Mouse (Mus musculus) spleen, adult 2 months (tissue): ENCODE data around the gene Dpp6. TPM values are rescaled to one million over a fixed set of nuclear protein-coding genes. Genes with fewer than 3 reads are reported as not detected.

Experiments
- DNase-seq, 2 experiments: peaks; one replicate each; pipeline versions ENCODE4 v3.0.0 to v3.0.0-alpha.2; 2012 to 2021; ENCODE audit warnings: low spot score in 2 of 2, low read depth in 1 of 2
- H3K27ac ChIP-seq: fragments of 200-500 bp; 2 replicates; pipeline ENCODE4 v1.5.1; 2012; ENCODE audit warnings: low read length, inconsistent platforms; ENCODE audit not compliant: insufficient read depth
- H3K27me3 ChIP-seq: fragments of 200-500 bp; 2 replicates; pipeline ENCODE4 v1.6.1; 2012; ENCODE audit warnings: mild to moderate bottlenecking, moderate library complexity, low read length, inconsistent platforms; ENCODE audit not compliant: control insufficient read depth, insufficient read depth
- H3K36me3 ChIP-seq: fragments of 200-500 bp; 2 replicates; pipeline ENCODE4 v1.6.1; 2012; ENCODE audit warnings: mild to moderate bottlenecking, low read length, inconsistent platforms; ENCODE audit not compliant: control insufficient read depth, insufficient read depth
- H3K4me1 ChIP-seq: fragments of 200-500 bp; 2 replicates; pipeline ENCODE4 v1.6.1; 2011; ENCODE audit warnings: inconsistent platforms; ENCODE audit not compliant: control insufficient read depth, insufficient read depth, insufficient read length
- H3K4me3 ChIP-seq: fragments of 200-500 bp; 2 replicates; pipeline ENCODE4 v1.5.1; 2011; ENCODE audit warnings: mild to moderate bottlenecking, inconsistent platforms; ENCODE audit not compliant: insufficient read depth, insufficient read length; ENCODE audit errors: extremely low read depth
- CTCF ChIP-seq: fragments of 200-500 bp; IDR thresholded peaks from 2 replicates; pipeline ENCODE4 v1.5.1; 2011; ENCODE audit warnings: mild to moderate bottlenecking, inconsistent platforms; ENCODE audit not compliant: insufficient read depth, insufficient read length, insufficient replicate concordance; ENCODE audit errors: extremely low read depth
- POLR2A ChIP-seq: fragments of 200-500 bp; IDR thresholded peaks from 2 replicates; pipeline ENCODE4 v1.6.1; 2011; ENCODE audit warnings: low read depth, low read length, inconsistent platforms
- WGBS: fragments of 180-500 bp; shearing (Covaris S2); methylation state at CpG from one replicate; pipeline ENCODE4 v1.1.7; 2018; 5-methylcytosine and 5-hydroxymethylcytosine counted together
- polyA plus RNA-seq: library from polyadenylated mRNA; depleted of rRNA; stranded (reverse); fragments of >200 nt; gene quantifications from 2 replicates; pipeline ENCODE4 v1.2.3, GENCODE M21; 2012

The Dpp6 gene
- polyA plus RNA-seq, 1 experiment: 0.11 TPM

GRCm38 (mm10) chr5:26887496-26887895 lies 70.5 kb downstream of the Dpp6 start:
- Histone ChIP-seq H3K27me3 (no peaks in the 10 kb centered on the region), H3K36me3 (no peaks in the 10 kb centered on the region), H3K4me3 (no peak overlapping the region), H3K4me1 (no peaks in the 10 kb centered on the region), H3K27ac (no peak overlapping the region)
- WGBS: 93% methylated on average over 1 of the region's 1 CpGs
- no peak for TF ChIP-seq CTCF
- TF ChIP-seq POLR2A: no peak
- DNase-seq: no peak

GRCm38 (mm10) chr5:26888080-26888479 lies 71.1 kb downstream of the Dpp6 start:
- DNase-seq: no peak
- Histone ChIP-seq H3K36me3 (no peaks in the 10 kb centered on the region), H3K27me3 (no peaks in the 10 kb centered on the region), H3K27ac (no peak overlapping the region), H3K4me3 (no peak overlapping the region), H3K4me1 (no peaks in the 10 kb centered on the region)
- WGBS: 84% methylated on average over 4 of the region's 4 CpGs
- TF ChIP-seq CTCF: no peak
- TF ChIP-seq POLR2A: no peak

DNA sequence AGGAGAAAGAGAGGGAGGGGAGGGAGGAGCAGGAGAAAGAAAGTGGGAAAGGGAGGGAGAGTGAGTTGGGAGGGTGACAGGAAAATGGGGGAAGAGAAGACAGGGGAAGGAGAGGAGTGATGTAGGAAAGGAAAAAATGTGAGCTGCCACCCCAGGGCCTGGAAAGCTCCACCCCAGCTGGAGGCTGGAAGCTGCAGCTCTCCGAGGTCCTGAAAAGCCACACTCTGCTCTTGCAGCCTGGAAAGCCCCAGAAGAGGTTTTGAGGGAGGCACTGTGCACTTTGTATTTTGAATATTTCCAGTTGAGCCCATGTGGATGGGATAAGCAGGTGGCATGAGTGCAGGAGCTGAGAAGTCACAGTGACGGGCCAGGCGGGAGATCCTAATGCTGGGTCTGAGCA lies 77.3 kb downstream of the Dpp6 start:
- H3K27ac ChIP-seq: no peak overlapping the region
- 16% methylated on average over 3 of the region's 3 CpGs for WGBS

GRCm38 (mm10) chr5:26903786-26904185 lies 86.8 kb downstream of the Dpp6 start:
- Histone ChIP-seq H3K4me3 (no peak overlapping the region), H3K27ac (no peak overlapping the region), H3K4me1 (no peaks in the 10 kb centered on the region), H3K36me3 (no peaks in the 10 kb centered on the region), H3K27me3 (no peaks in the 10 kb centered on the region)
- TF ChIP-seq POLR2A: no peak
- TF ChIP-seq CTCF: no peak
- DNase-seq: no peak
- WGBS: 19% methylated on average over 9 of the region's 9 CpGs

More for the DNA sequence above, 77.3 kb downstream of the Dpp6 start:
- Histone ChIP-seq H3K4me1 (no peaks in the 10 kb centered on the region), H3K27me3 (no peaks in the 10 kb centered on the region), H3K4me3 (no peak overlapping the region), H3K36me3 (no peaks in the 10 kb centered on the region)
- TF ChIP-seq POLR2A (no peak), CTCF (no peak)
- DNase-seq: no peak

GRCm38 (mm10) chr5:26904324-26905041 lies 87.5 kb downstream of the Dpp6 start:
- no peaks in the 10 kb centered on the region for H3K4me1 ChIP-seq
- H3K36me3 ChIP-seq: no peaks in the 10 kb centered on the region
- WGBS: 6% methylated on average over 32 of the region's 32 CpGs
- TF ChIP-seq POLR2A (no peak), CTCF (no peak)
- H3K27ac ChIP-seq: no peak overlapping the region
- no peak for DNase-seq
- no peaks in the 10 kb centered on the region for H3K27me3 ChIP-seq
- no peak overlapping the region for H3K4me3 ChIP-seq

DNA sequence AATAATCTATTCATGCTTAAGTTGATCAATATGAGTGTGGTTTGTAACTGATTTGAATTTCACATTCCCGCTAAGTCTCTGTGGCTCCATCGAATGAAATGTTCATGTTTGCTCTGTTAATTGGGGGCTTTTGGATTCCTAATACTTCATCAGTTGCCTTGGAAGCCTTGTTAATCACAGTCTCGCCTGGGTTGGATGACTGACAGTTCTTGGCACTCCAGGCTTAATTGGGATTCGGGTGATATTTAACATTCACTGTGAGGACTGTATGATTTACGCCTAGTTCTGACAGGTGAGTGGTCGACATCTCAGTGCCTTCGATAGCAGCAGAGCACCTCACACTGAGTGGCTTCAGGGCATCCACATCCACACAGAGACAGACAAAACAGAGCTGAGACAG lies 90.1 kb downstream of the Dpp6 start:
- no peaks in the 10 kb centered on the region for H3K36me3 ChIP-seq
- WGBS: 81% methylated on average over 7 of the region's 7 CpGs
- no peak for TF ChIP-seq POLR2A
- no peak for TF ChIP-seq CTCF
- no peak overlapping the region for H3K27ac ChIP-seq
- H3K4me3 ChIP-seq: no peak overlapping the region
- H3K4me1 ChIP-seq: no peaks in the 10 kb centered on the region
- no peak for DNase-seq
- no peaks in the 10 kb centered on the region for H3K27me3 ChIP-seq

DNA sequence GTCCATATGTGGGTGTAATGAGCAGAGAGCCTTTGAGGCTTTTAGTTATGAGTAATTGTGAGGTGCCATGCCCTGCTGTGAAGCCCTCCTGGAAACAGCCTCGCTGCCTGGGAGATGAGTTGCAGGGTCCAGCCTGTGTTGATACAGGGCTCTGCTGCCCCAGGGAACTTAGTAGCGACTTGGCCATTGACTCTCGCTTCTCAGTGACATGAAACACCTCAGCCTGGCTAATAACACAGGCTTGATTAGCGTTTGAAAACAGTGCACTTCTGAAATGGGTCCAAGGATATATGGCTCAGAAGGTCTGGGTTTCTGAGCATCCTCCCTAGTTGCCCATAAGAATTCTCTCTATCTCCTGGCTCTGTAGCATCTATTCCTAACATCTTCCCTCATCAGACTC lies 91.6 kb downstream of the Dpp6 start:
- Histone ChIP-seq H3K27ac (no peak overlapping the region), H3K27me3 (no peaks in the 10 kb centered on the region), H3K36me3 (no peaks in the 10 kb centered on the region), H3K4me1 (no peaks in the 10 kb centered on the region), H3K4me3 (no peak overlapping the region)
- DNase-seq: no peak
- TF ChIP-seq CTCF (no peak), POLR2A (no peak)
- 64% methylated on average over 4 of the region's 4 CpGs for WGBS
